8 mouse cellular contexts compared by ENCODE assay signal in genomic region chr8:124573552-124574340, GRCm38 (mm10). TPM values are rescaled to one million over a fixed set of nuclear protein-coding genes. Genes with fewer than 3 reads are reported as not detected.
DNase-seq lines count a peak whose midpoint lies in the region; ATAC-seq lines count a peak whose summit lies in the region.

No protein-coding gene starts in this region.

- H3K36me3 ChIP-seq in hindbrain, embryonic 13.5 days = no peaks in the 10 kb centered on the region

- H3K27ac ChIP-seq in hindbrain, embryonic 13.5 days = no peak overlapping the region

- 0 out of 2 replicates have a peak overlapping the region, but pooled peaks have one; percentile 1 for H3K9ac ChIP-seq in hindbrain, embryonic 13.5 days

- no peak overlapping the region for H3K4me3 ChIP-seq in hindbrain, embryonic 13.5 days

- peaks cover 9% of the 10 kb centered on the region; the same call in 1 of the 2 replicates for H3K4me1 ChIP-seq in hindbrain, embryonic 13.5 days (replicated peaks)

- H3K27me3 ChIP-seq in hindbrain, embryonic 13.5 days = 0 out of 2 replicates have a peak, but pooled peaks cover 4% of the 10 kb centered on the region

- 60% methylated on average over 15 of the region's 15 CpGs for WGBS in hindbrain, embryonic 13.5 days

- DNase-seq in MEL-GATA-1-ER (ENCODE audit: extremely low read depth, low read depth) = peak; percentile 71
- peak; percentile 75 for DNase-seq in c-Kit-positive CD71-positive TER-119-positive erythroid progenitor cells, embryonic 14.5 days (ENCODE audit: low spot score)
- DNase-seq in frontal cortex, adult 2 months (ENCODE audit: extremely low spot score in 1 of 2, low spot score in 1 of 2) = peak; percentile 84 to 97
- peak; percentile 89 to 95 for DNase-seq in layer of hippocampus, postnatal 14 days (ENCODE audit: low spot score in 2 of 2)
- DNase-seq in lung, postnatal 14 days = peak; percentile 95
- DNase-seq in right cerebral cortex, postnatal 10 days (ENCODE audit: low spot score in 2 of 2) = peak; percentile 89 to 93
- DNase-seq in urinary bladder, postnatal 14 days (ENCODE audit: low spot score) = peak; percentile 93

- H3K4me2 ChIP-seq in hindbrain, embryonic 13.5 days = no peak overlapping the region

- ATAC-seq in hindbrain, embryonic 13.5 days (ENCODE audit: low FRiP score) = peak; percentile 46; the same call in 1 of the 2 replicates

- no peaks in the 10 kb centered on the region for H3K9me3 ChIP-seq in hindbrain, embryonic 13.5 days

RNA-seq across cellular contexts. Expression of gene Capn9, which starts 2.2 kb away (rescaled TPM):
- 0.06 and 0.11 TPM in 2 replicates for polyA plus RNA-seq in frontal cortex, adult 2 months (2012; rRNA removed)
- 0.06 and 0.10 TPM in 2 replicates for polyA plus RNA-seq in hindbrain, embryonic 13.5 days (2015; fragmentation: Nextera tagmentation; extraction: Ambion mirVana)
- under 1 TPM in 1 of 2 experiments, not detected in 1; 0.18 TPM for total RNA-seq in layer of hippocampus, postnatal 14 days (2021)

RNA-seq across cellular contexts. Expression of gene Agt, which starts 4.2 kb away (rescaled TPM):
- polyA plus RNA-seq in frontal cortex, adult 2 months (2012; rRNA removed) = 18.1 and 20.1 TPM in 2 replicates
- 0.17 and 0.26 TPM in 2 replicates for polyA plus RNA-seq in hindbrain, embryonic 13.5 days (2015; fragmentation: Nextera tagmentation; extraction: Ambion mirVana)
- 10 to 100 TPM; 56.4 to 82.1 TPM for total RNA-seq in layer of hippocampus, postnatal 14 days (2021)

RNA-seq across cellular contexts. Expression of gene Cog2, which starts 53.2 kb away (rescaled TPM):
- polyA plus RNA-seq in frontal cortex, adult 2 months (2012; rRNA removed) = 26.0 and 28.9 TPM in 2 replicates
- 35.2 and 35.8 TPM in 2 replicates for polyA plus RNA-seq in hindbrain, embryonic 13.5 days (2015; fragmentation: Nextera tagmentation; extraction: Ambion mirVana)
- 10 to 100 TPM; 33.7 to 38.2 TPM for total RNA-seq in layer of hippocampus, postnatal 14 days (2021)

Comparison
In these comparisons a context has a peak if more than half of its experiments do, and no peak if none do; other contexts are left out.
1. RNA of gene Agt, which starts 4.2 kb away (polyA plus RNA-seq): 18.1 to 20.1 TPM in frontal cortex, adult 2 months; 0.17 to 0.26 TPM in hindbrain, embryonic 13.5 days; every median in the first group is over 10 times any median in the second.
2. Peak in every context shown above with its lines, with median percentiles within 50 percentile points of each other: DNase-seq.